26 mouse cellular contexts compared by ENCODE assay signal in the genomic region with DNA sequence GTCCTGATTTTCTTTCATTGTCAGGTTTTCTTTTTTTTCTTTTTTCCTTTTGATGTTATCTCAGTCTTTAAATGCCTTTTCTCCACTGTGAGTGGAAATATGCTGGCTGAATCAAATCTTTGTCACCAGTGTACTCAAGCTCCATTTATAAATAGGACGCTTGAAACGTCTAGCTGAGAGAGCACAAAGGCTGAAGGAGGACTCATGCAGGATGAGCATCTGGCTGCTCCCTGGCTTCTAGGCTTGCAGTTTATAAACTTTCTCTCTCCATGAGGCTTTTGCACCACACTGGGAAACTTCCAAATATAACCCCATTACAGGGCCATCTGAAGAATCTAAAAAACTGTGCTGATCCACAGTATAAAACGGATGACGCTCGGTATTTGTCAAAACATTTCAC.
A peak's percentile ranks its signal among the peaks of the same experiment; 100 is the strongest.
DNase-seq lines count a peak whose midpoint lies in the region; ATAC-seq and TF ChIP-seq lines count a peak whose summit lies in the region.
"Had no signal": no experiment of that assay in that cellular context is flagged by ENCODE, and none has a peak within 500 bp of the region (broad histone marks: within the 10 kb centered on the region; RNA-seq: fewer than 3 reads in every experiment).

No protein-coding gene starts in this region.

- ATAC-seq in forebrain, postnatal 0 days: no peak
- no peak for ATAC-seq in forebrain, embryonic 11.5 days (replicated peaks; ENCODE audit: low FRiP score)
- ATAC-seq: activated CD4-positive, CD25-positive, alpha-beta regulatory T cell, adult 4 months; forebrain, embryonic 14.5 days; hindbrain, postnatal 0 days; inflammation-experienced regulatory T-cells, adult 6 months had no signal

- no peaks in the 10 kb centered on the region for H3K27me3 ChIP-seq in forebrain, postnatal 0 days (ENCODE audit: insufficient read depth, low read length)
- H3K27me3 ChIP-seq in forebrain, embryonic 11.5 days (ENCODE audit: control insufficient read depth, insufficient read depth, low read length): no peaks in the 10 kb centered on the region
- H3K27me3 ChIP-seq: heart, embryonic 13.5 days had no signal

- WGBS in forebrain, postnatal 0 days: 47% methylated on average over 5 of the region's 5 CpGs
- WGBS in forebrain, embryonic 11.5 days: 73% methylated on average over 5 of the region's 5 CpGs

- H3K27ac ChIP-seq in forebrain, postnatal 0 days (ENCODE audit: low read depth, low read length): no peak overlapping the region
- H3K27ac ChIP-seq in forebrain, embryonic 11.5 days (ENCODE audit: low read depth, low read length): no peak overlapping the region
- H3K27ac ChIP-seq: forebrain, embryonic 10.5 days; heart, adult 2 months; heart, embryonic 10.5 days; heart, embryonic 13.5 days; hindbrain, embryonic 14.5 days; hindbrain, postnatal 0 days had no signal

- H3K4me3 ChIP-seq in forebrain, postnatal 0 days (ENCODE audit: low read depth, low read length): no peak overlapping the region
- H3K4me3 ChIP-seq in forebrain, embryonic 11.5 days (ENCODE audit: low read depth, low read length): no peak overlapping the region
- H3K4me3 ChIP-seq: forebrain, embryonic 10.5 days; heart, adult 2 months; heart, embryonic 10.5 days; heart, embryonic 13.5 days had no signal

- DNase-seq in forebrain, postnatal 0 days: peak; percentile 2
- DNase-seq in forebrain, embryonic 11.5 days (ENCODE audit: low spot score): no peak
- peak; percentile 5 for DNase-seq in layer of hippocampus, adult 9-11 months
- no peak for DNase-seq in layer of hippocampus, adult 8-10 months (ENCODE audit: low spot score in 2 of 2)
- peak; percentile 7 for DNase-seq in right cerebral cortex, adult 18-20 months
- no peak for DNase-seq in right cerebral cortex, postnatal 4 days
- DNase-seq in brain, adult 2 months (ENCODE audit: low read depth, low spot score): peak; percentile 72
- no peak for DNase-seq in adrenal gland, postnatal 36 days
- DNase-seq: adrenal gland, adult 8-10 months; adrenal gland, postnatal 25 days; cerebellum, adult 18-20 months; cerebellum, adult 9-10 months; cerebellum, postnatal 14 days; gastrocnemius, postnatal 10 days; gastrocnemius, postnatal 36 days; heart, adult 2 months; heart, postnatal 14 days; heart, postnatal 4 days had no signal

- no peaks in the 10 kb centered on the region for H3K9me3 ChIP-seq in forebrain, postnatal 0 days (ENCODE audit: low read length)
- H3K9me3 ChIP-seq in forebrain, embryonic 11.5 days (ENCODE audit: control insufficient read depth, low read length): no peaks in the 10 kb centered on the region
- H3K9me3 ChIP-seq: forebrain, embryonic 10.5 days; heart, embryonic 10.5 days; heart, embryonic 13.5 days had no signal

- no peak overlapping the region for H3K4me2 ChIP-seq in forebrain, postnatal 0 days (ENCODE audit: low read depth)
- H3K4me2 ChIP-seq in forebrain, embryonic 11.5 days (ENCODE audit: low read depth, low read length, severe bottlenecking): no peak overlapping the region
- H3K4me2 ChIP-seq: heart, embryonic 13.5 days; hindbrain, embryonic 14.5 days had no signal

- H3K36me3 ChIP-seq in forebrain, postnatal 0 days (ENCODE audit: insufficient read depth): no peaks in the 10 kb centered on the region
- H3K36me3 ChIP-seq in forebrain, embryonic 11.5 days (ENCODE audit: control insufficient read depth, insufficient read depth, low read length): no peaks in the 10 kb centered on the region
- H3K36me3 ChIP-seq: forebrain, embryonic 10.5 days; heart, embryonic 10.5 days; heart, embryonic 13.5 days had no signal

- no peak overlapping the region for H3K9ac ChIP-seq in forebrain, postnatal 0 days
- no peak overlapping the region for H3K9ac ChIP-seq in forebrain, embryonic 11.5 days (ENCODE audit: low read length)
- H3K9ac ChIP-seq: heart, embryonic 13.5 days; hindbrain, embryonic 14.5 days had no signal

- no peak for TF ChIP-seq CTCF in forebrain, postnatal 0 days (IDR thresholded peaks at IDR 0.05; ENCODE audit: low read depth)

- H3K4me1 ChIP-seq in forebrain, postnatal 0 days (ENCODE audit: insufficient read depth): no peaks in the 10 kb centered on the region
- H3K4me1 ChIP-seq in forebrain, embryonic 11.5 days (replicated peaks; ENCODE audit: control insufficient read depth, insufficient read depth, low read length): no peaks in the 10 kb centered on the region
- H3K4me1 ChIP-seq: forebrain, embryonic 10.5 days; heart, embryonic 10.5 days; heart, embryonic 13.5 days had no signal

Comparison
In these comparisons a context has a peak if more than half of its experiments do, and no peak if none do; other contexts are left out.
1. DNase-seq: peak in forebrain, postnatal 0 days (single experiment), layer of hippocampus, adult 9-11 months (single experiment), right cerebral cortex, adult 18-20 months (single experiment) and brain, adult 2 months (single experiment); none in forebrain, embryonic 11.5 days (single experiment), layer of hippocampus, adult 8-10 months (0 of 2), right cerebral cortex, postnatal 4 days (single experiment) and adrenal gland, postnatal 36 days (0 of 2).